Mouse (Mus musculus) G1E-ER4 (cell line): Measurements from ENCODE around the gene Rapgef2. TPM values are rescaled to one million over a fixed set of nuclear protein-coding genes. Genes with fewer than 3 reads are reported as not detected.

ENCODE experiments used
- GATA1 ChIP-seq: IDR thresholded peaks from one replicate; pipeline ENCODE4 v1.8.0; 2012; ENCODE audit warnings: low read length, inconsistent platforms
- polyA plus RNA-seq: library from polyadenylated mRNA; stranded (reverse); fragments of >175 nt; gene quantifications from 2 replicates; pipeline ENCODE4 v1.2.3, GENCODE M21; 2012

Rapgef2 gene
- polyA plus RNA-seq, 1 experiment = 0.90 TPM

- no peak for TF ChIP-seq GATA1
Observed at GRCm38 (mm10) chr3:79203178-79203577, 83.1 kb downstream of the Rapgef2 start.

DNA sequence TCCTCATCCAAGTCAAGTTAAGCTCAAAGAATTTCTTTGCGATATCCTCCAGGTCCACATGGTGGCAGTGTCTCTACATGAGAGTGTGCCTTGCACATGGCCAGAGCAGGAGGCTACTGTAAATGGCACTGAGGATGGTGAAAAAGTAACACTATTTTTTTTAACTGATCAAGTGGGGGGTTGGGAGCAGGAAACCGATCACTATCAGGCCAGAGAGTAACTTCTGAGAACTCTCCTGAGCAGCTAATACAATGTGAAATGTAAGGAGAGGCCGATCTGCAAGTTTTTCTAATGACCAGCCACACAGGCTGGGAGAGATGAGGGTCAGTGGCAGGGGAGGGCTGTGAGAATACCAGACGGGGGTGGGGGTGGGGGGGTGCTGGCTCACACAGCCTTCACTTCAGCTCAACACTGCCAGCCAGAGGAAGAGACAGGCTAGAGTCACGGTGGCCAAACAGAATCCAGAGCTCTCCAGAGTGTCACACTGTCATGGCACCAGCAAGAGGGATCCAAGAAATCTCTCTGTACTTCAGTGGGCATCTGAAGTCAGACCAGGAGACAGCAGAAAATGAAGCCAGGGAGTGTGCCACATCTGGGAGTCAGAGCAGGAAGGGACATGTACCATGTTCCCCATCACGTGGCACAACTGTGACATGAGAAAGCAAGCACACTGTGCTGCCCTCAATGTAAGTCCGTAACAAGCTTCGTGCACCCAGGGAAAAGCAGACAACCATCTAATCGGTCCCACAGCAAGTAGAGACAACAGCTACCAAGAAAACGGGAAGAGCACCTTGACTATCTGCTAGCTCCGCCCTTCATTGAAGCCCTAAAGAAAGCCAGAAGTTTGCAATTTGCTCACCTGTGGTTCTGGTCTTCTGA, 83.8 kb downstream of the Rapgef2 start:
- TF ChIP-seq GATA1 = no peak

- no peak for TF ChIP-seq GATA1
Observed at GRCm38 (mm10) chr3:79196708-79197437, 89.4 kb downstream of the Rapgef2 start.

DNA sequence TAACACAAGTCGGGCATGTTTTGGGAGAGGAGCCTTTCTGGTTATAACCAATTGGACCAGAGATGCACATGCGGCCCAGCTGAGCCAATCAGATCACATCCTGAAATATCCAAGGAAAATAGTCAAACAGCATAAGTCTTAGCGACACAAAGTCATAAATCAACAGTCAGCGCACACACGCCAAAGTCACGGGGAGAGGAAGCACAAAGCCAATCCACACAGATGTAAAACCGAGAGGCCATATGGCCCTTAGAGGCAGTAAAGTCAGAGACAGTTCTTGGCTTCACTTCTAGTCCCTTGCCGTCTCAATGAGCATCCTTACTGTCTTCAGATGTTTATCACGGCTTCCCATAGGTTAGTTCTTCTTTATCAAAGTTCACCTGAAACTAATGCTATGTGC, 91.0 kb downstream of the Rapgef2 start:
- TF ChIP-seq GATA1 = no peak

GRCm38 (mm10) chr3:79194111-79194793, 92.1 kb downstream of the Rapgef2 start:
- TF ChIP-seq GATA1 = no peak

- no peak for TF ChIP-seq GATA1
Observed at GRCm38 (mm10) chr3:79193001-79193400, 93.3 kb downstream of the Rapgef2 start.

DNA sequence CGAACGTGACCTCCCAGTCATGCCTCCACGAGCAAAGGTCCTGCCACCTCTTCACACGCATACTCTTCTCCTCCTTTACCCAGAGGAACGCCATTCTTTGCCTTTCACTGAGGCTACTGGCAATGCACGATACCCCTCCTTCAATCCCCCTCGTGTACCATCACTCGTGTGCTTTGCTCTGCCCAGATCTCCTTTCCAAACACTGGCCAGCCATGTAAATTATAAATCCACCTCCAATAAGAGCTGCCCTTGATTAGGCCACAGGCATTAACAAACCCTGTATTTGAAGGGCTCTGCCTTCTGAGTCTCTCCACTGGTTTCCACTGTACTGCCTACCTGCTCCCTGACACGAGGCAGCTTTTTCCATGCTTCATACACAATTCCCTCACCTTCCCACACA, 94.3 kb downstream of the Rapgef2 start:
- no peak for TF ChIP-seq GATA1

- no peak for TF ChIP-seq GATA1
Observed at GRCm38 (mm10) chr3:79191471-79191870, 94.8 kb downstream of the Rapgef2 start.

DNA sequence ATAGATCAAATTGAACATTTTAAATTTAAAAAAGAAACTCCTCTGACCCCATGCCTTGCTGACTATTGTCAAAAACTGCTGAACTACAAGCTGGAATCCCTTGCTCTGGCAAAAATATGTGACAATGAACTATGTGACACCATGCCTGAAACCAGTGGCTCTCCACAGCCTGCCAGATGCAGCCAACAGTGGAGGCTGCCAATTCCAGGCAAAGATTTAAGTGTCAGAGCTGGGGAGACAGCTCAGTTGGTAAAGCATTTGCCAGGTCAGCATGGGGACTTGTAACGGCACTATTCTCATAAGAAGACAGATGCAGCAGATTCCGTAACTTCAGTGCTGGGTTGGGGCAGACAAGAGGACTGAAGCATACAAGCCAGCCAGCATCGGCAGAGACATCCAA, 95.9 kb downstream of the Rapgef2 start:
- TF ChIP-seq GATA1 = no peak

DNA sequence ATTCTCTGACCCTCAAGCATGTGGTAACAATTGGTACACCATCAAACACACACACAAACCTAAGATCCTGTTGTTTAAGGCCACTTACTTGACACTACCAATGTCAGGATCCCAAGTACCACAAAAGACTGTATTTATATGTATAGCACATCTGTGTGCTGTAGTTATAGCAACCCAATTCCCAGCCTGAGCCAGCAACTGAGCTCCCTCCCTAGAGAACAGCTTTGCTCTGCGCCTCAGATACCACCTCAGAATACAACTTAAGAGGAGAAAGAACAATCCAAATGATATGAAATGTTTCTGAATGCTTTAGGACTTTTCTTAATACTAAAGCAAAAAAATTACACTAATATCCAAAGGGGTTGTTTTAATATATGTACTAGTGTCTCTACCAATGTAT, 98.4 kb downstream of the Rapgef2 start:
- no peak for TF ChIP-seq GATA1

GRCm38 (mm10) chr3:79182290-79182689, 104.0 kb downstream of the Rapgef2 start:
- TF ChIP-seq GATA1 = no peak

- TF ChIP-seq GATA1 = no peak
Observed at GRCm38 (mm10) chr3:79181248-79181991, 104.9 kb downstream of the Rapgef2 start.

GRCm38 (mm10) chr3:79180086-79180485, 106.2 kb downstream of the Rapgef2 start:
- TF ChIP-seq GATA1 = no peak

- no peak for TF ChIP-seq GATA1
Observed at GRCm38 (mm10) chr3:79179499-79180053, 106.7 kb downstream of the Rapgef2 start.

- no peak for TF ChIP-seq GATA1
Observed at GRCm38 (mm10) chr3:79178708-79179107, 107.6 kb downstream of the Rapgef2 start.

GRCm38 (mm10) chr3:79178070-79178469, 108.2 kb downstream of the Rapgef2 start:
- no peak for TF ChIP-seq GATA1
